Mouse (Mus musculus) left cerebral cortex, adult 9 months (tissue): ENCODE measurements at regions not wholly inside any gene's neighbourhood (a gene's known extent, or its start where the extent isn't known, plus 50 kb on each side); places are given as distances from the start of the nearest gene placed in this dataset.

Experiments
- DNase-seq, 2 experiments: peaks; one replicate each; pipeline ENCODE4 v3.0.0; 2022; ENCODE audit warnings: low spot score in 2 of 2

DNA sequence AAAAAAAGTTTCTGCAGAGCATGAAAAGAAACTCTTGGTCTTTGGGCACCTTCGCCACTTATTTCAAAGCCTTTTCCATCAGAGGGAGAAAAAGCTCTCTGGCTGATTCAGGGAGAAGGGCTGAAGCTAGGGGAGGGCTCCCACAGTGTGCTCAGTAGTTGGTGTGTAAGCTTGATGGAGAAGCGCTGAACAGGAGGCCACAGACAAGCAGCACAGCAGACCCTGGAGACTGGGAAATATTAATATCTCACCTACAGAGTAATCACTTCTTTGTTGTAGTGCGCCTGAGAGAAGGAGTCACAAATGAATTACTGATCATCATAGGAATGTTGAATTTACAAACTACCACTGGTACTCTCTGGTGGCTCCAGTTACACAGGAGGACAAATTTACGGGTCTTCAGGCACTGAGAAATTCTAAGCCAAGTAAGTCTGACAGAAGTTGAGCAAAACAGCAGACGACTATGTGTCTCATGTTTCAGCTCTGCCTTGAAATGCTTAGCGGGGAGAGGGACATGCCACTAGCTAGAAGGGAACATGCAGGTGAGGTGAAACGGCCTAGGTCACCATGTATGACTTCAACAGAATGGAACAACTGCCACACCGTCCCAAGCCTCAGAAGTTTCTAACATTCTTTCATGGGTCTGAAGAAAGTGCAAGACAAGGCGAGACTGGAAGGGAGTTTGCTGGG, 350.9 kb upstream of the Map3k7 start:
- DNase-seq: no peak

- DNase-seq: no peak
These were observed 346.3 kb upstream of the Map3k7 start for GRCm38 (mm10) chr4:31617572-31617971.

DNA sequence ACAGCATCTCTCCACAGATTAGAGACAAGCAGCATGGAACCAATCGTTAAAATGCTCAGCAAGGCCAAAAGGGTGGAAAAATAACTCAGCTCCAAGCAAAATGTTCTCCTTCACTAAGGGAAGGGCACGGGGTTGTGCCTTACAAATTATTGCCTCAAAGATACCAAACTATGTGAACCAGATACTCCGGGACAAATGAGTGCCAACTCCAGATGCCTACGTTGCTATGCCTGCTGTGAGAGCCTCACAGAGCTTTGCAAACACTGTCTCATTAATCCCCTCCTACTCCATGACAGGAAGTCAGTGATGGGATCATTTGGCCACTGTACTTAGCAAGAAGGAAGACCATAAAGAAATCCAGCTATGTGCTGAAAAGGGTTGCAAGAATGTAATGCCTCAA, 345.9 kb upstream of the Map3k7 start:
- no peak for DNase-seq

- no peak for DNase-seq
These were observed 342.7 kb upstream of the Map3k7 start for GRCm38 (mm10) chr4:31621205-31621604.

DNA sequence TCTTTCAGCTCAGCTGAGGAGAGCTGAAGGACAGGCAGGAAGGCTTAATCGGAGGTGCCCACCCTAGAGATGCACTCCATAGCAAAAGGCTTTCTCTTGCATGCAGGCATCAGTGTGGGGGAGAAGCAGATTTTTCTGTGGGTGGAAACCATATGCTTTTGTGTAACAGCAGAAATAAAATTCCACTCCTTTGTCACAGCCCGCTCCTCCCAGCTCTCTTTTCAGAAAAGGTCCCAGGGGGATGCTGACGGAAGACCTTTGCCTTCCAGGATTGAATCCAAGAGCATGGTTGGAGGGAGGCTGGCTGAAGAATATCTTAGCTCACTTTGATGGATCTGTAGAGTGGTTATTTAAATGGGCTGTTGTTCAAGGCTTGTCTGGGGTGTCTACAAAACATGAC, 336.8 kb upstream of the Map3k7 start:
- DNase-seq: no peak

- DNase-seq: peak in 1 of 2 experiments; percentile 20
These were observed 336.1 kb upstream of the Map3k7 start for GRCm38 (mm10) chr4:31627777-31628176.

DNA sequence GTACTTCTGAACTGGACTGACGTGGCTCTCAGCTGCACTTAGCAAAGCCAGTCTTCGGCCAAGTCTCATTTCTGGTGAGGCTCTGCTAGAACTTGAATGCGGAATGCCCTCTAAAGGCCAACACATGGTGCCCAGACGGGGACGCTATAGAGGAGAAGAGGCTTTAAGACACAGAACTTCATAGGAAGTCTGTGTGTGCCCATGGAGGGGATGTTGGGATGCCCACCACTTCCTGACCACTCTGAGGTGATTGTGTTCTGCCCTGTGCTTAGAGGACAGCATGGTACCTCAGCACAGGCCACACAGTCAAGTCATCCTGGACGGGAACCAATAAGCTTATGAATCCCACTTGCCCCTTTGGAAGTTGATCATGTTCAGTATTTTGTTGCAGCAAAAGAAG, 325.3 kb upstream of the Map3k7 start:
- DNase-seq: no peak

DNA sequence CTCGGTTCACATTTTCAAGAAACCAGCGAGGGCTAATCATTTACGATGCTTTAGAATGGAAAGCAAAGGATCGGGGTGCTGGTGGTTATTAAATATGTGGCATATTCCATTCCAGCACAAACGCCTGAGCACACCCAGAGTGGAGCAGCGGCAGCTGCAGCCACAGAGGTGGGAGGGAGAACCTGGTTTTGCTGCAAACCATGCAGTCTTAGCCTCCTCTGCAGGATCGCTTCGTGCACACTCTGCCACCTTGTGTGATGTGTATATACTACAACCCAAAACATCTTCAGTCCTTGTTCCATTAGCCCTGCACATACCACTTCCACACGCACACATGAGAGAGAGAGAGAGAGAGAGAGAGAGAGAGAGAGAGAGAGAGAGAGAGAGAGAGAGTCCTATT, 321.7 kb upstream of the Map3k7 start:
- DNase-seq: peak; percentile 32 to 54

DNA sequence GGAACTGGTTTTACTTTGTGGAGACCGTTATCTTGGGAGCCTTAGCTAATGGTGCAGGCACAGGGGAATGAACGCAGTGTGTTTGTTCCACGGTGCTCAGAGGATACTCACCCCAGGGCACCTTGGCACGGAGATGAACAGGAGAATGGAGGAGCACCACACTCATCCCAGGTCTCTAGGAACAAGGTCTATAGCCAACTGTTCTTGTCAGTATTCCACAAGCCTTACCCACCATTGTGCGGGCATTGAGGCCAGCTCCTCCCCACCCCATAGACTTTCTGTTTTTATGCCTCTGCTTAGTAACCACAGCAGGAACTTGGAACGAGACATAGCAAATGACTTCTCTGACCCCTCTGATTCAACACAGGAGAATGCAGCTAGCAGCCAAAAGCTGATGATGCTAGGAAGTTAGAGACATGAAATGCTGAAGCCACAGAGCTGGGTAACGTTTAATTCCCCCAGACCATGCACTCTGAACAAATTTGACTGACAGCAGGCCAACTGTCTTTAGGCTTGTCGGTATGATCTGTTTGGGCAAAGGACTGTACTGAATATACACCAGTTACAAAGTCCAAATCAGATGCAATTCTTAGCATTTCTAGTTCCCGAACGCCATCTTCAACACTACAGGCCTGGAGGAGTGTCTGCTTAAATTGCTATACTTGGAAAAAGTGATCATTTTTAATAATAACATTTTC, 321.2 kb upstream of the Map3k7 start:
- no peak for DNase-seq

GRCm38 (mm10) chr4:31648631-31649368, 315.1 kb upstream of the Map3k7 start:
- DNase-seq: no peak

GRCm38 (mm10) chr4:31655364-31656106, 308.4 kb upstream of the Map3k7 start:
- DNase-seq: no peak

DNA sequence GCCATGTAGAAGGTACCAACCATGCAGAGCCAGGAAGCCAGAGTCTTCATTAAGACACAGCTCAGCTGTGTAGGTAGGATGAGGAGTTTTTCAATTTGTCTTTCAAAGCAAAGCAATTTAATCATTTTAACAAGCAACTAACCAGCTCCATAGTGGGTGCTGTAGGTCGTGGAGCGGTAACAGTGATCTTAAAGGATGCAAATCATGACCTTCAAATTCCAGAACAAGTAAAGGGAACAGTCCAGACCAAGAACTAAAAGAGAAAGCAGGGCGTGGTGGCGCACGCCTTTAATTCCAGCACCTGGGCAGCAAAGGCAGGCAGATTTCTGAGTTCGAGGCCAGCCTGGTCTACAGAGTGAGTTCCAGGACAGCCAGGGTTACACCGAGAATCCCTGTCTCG, 307.8 kb upstream of the Map3k7 start:
- DNase-seq: no peak

DNA sequence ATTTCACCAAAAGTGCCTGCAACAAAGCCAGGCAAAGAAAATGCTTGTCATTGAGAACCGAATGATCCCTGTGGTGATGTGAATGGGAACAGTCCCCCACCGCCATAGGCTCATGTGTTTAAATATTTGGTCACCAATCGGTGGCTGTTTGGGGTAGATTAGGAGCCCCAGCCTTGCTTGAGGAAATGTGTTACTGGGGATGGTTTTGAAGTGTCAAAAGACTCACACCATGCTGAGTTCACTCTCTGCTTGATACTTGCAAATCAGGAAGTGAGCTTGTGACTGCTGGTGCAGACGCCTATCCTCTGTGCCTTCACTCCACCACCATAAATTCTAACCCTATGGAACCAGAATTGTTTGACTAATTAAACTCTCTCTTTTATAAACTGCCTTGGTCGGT, 305.1 kb upstream of the Map3k7 start:
- DNase-seq: no peak

DNA sequence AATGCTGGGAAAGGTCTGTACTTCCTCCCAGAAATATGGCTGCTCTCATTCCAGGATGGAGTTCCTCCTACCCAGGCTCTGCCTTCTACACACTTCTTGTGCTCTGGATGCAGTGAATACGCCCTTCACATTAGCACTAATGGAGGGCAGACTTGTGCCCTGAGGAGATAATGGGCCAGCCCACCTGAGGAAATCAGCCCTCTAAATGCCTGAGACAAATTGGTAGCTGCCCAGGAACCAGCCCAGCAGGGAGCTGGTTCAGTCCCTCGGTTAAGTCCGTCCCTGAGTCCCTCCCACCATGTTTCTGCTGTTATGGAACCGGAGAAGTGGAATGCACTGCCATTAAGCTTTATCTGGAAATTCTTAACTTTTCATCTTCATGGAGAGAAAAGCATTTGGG, 303.0 kb upstream of the Map3k7 start:
- DNase-seq: no peak

- no peak for DNase-seq
These were observed 292.2 kb upstream of the Map3k7 start for GRCm38 (mm10) chr4:31671530-31672170.

GRCm38 (mm10) chr4:31672171-31672841, 291.6 kb upstream of the Map3k7 start:
- no peak for DNase-seq

DNA sequence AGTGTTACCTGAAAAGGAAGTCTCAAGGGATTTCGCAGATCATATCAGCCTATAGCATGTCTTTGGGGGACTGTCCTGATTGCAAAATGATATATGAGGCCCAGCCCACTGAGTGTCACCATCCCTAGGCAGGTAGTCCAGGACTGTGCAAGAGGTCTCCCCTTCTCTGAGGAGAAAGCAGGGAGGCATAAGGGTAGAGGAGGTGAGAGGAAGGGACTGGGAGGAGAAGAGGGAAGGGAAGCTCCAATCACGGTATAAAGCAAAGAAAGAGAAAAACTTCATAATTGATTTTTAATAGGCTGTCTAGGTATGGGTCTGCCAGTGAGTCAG, 291.1 kb upstream of the Map3k7 start:
- DNase-seq: no peak

- no peak for DNase-seq
These were observed 284.8 kb upstream of the Map3k7 start for GRCm38 (mm10) chr4:31679007-31679590.

- DNase-seq: no peak
These were observed 282.9 kb upstream of the Map3k7 start for GRCm38 (mm10) chr4:31680958-31681357.

- no peak for DNase-seq
These were observed 274.8 kb upstream of the Map3k7 start for GRCm38 (mm10) chr4:31689083-31689482.
